Mouse (Mus musculus) hindbrain, embryonic 13.5 days (tissue): Measurements from ENCODE around the gene Srgap3. TPM values are rescaled to one million over a fixed set of nuclear protein-coding genes. Genes with fewer than 3 reads are reported as not detected.

Experiments
- ATAC-seq: fragments of 200-750 bp; cut with Nextera tagmentation; 2 replicates; pipeline ENCODE4 v1.8.0; 2017; ENCODE audit warnings: moderate TSS enrichment; ENCODE audit not compliant: low FRiP score
- H3K27ac ChIP-seq: fragments of 300-500 bp; sonication (generic); 2 replicates; pipeline ENCODE4 v1.5.1; 2015; ENCODE audit warnings: inconsistent platforms, mild to moderate bottlenecking, moderate library complexity
- H3K27me3 ChIP-seq: fragments of 300-500 bp; sonication (generic); 2 replicates; pipeline ENCODE4 v1.6.1; 2015; ENCODE audit warnings: mild to moderate bottlenecking, inconsistent platforms
- H3K36me3 ChIP-seq: fragments of 300-500 bp; sonication (generic); 2 replicates; pipeline ENCODE4 v1.6.1; 2015; ENCODE audit warnings: mild to moderate bottlenecking, inconsistent platforms
- H3K4me1 ChIP-seq: fragments of 300-500 bp; sonication (generic); replicated peaks from 2 replicates; pipeline ENCODE4 v1.6.1; 2015; ENCODE audit warnings: inconsistent platforms
- H3K4me2 ChIP-seq: fragments of 300-500 bp; sonication (generic); 2 replicates; pipeline ENCODE4 v1.6.1; 2015; ENCODE audit warnings: inconsistent platforms, mild to moderate bottlenecking, moderate library complexity
- H3K4me3 ChIP-seq: fragments of 300-500 bp; sonication (generic); 2 replicates; pipeline ENCODE4 v1.5.1; 2015; ENCODE audit warnings: mild to moderate bottlenecking, inconsistent platforms
- H3K9ac ChIP-seq: fragments of 300-500 bp; sonication (generic); 2 replicates; pipeline ENCODE4 v1.6.1; 2015; ENCODE audit warnings: mild to moderate bottlenecking, inconsistent platforms
- H3K9me3 ChIP-seq: fragments of 300-500 bp; sonication (generic); 2 replicates; pipeline ENCODE4 v1.6.1; 2016; ENCODE audit warnings: inconsistent platforms
- WGBS: fragments of 180-500 bp; shearing (Covaris S2); methylation state at CpG from one replicate; pipeline ENCODE4 v1.1.7; 2015; 5-methylcytosine and 5-hydroxymethylcytosine counted together
- polyA plus RNA-seq: library from polyadenylated mRNA; unstranded; fragments of >200 nt; fragmentation: Nextera tagmentation; extraction: Ambion mirVana; gene quantifications from 2 replicates; pipeline ENCODE4 v1.2.1, GENCODE M21; 2015

Gene Srgap3
- polyA plus RNA-seq, 1 experiment from 2014 or later, result 37.5 TPM

DNA sequence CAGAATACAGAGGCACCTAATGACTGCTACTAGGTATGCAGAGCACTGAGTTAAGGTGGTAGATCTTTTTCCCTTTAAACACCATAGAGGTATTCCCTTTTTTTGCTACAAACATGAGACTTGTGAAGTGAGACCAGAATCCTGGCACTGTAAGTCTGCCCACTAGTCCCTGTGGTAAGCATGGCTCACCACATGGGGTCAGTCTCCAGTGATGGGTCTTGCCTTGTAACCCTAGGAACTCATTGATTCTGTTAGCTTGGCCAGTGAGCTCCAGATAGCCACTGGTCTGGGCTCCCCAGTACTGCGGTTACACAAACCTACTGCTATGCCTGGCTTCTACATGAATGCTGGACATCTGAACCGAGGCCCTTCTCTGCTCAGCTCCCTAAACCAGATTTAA is 204.8 kb downstream of the Srgap3 start:
- Histone ChIP-seq H3K4me1 (no peaks in the 10 kb centered on the region), H3K9me3 (no peaks in the 10 kb centered on the region), H3K27ac (no peak overlapping the region), H3K4me2 (no peak overlapping the region), H3K36me3 (peaks cover 94% of the 10 kb centered on the region), H3K27me3 (no peaks in the 10 kb centered on the region), H3K9ac (no peak overlapping the region), H3K4me3 (no peak overlapping the region)
- no peak for ATAC-seq
- 73% methylated on average over 2 of the region's 2 CpGs for WGBS

DNA sequence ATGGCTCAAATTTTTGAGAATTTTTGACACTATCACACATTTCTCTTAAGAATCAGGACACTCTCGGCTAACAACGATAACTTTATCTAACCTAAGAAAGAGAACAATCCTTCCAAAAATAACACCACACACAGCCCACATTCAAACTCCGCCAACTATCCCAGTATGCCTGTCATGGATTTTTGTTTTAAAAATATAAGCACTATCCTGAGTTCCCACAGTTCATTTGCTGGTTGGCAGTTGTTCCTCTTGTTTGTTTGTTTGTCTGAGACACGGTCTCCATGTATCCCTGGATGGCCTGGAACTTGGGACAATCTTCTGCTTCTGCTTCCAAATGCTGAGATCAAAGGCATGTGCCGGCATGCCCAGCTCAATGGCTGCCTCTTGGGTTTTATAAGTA is 205.3 kb downstream of the Srgap3 start:
- Histone ChIP-seq H3K27ac (no peak overlapping the region), H3K9ac (no peak overlapping the region), H3K4me3 (no peak overlapping the region), H3K4me1 (no peaks in the 10 kb centered on the region), H3K4me2 (no peak overlapping the region), H3K9me3 (no peaks in the 10 kb centered on the region), H3K36me3 (peaks cover 93% of the 10 kb centered on the region), H3K27me3 (no peaks in the 10 kb centered on the region)
- ATAC-seq, result no peak
- WGBS, result 92% methylated on average over 5 of the region's 5 CpGs

DNA sequence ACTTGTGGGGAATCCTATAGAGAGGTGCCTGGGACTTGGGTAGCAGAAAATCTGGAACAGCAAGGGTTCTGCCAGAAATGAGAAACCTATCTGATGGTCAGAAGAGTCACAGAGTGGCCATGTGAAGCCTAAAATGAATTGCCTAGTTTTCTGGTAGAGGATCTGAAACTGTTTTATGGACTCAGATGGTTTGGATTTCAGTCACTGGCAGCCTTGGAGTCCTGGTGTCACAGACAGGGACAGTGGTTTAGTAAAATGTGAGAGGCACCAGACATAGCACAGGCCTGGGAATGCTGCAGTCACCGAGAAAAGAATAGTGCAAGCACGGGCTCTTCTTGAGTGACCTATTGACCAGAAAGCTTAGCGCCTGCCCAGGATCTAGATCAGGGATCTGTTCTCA is 207.4 kb downstream of the Srgap3 start:
- H3K27ac ChIP-seq, result no peak overlapping the region
- 96% methylated on average over 3 of the region's 3 CpGs for WGBS
- no peaks in the 10 kb centered on the region for H3K27me3 ChIP-seq

DNA sequence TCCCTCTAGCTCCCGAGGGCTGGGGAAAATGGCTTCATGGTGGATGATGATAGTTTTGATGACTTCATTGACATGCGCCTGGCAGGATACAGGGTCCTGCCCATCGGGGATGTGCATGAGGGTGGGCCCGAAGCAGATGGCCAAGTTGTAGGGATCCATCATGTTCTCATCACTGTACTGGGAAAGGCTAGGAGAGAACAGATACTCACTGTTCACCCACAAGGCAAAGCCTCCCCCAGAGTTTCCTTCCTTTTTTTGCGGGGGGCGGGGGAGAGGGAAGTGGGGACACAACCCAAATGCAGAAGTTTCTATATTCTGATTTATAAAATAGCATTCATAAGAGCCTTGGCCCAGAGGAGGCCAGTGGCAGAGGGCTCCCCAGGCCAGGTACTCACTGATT is 208.1 kb downstream of the Srgap3 start:
- Histone ChIP-seq H3K9ac (no peak overlapping the region), H3K9me3 (no peaks in the 10 kb centered on the region), H3K4me2 (no peak overlapping the region), H3K36me3 (peaks cover 91% of the 10 kb centered on the region), H3K27me3 (no peaks in the 10 kb centered on the region), H3K4me3 (no peak overlapping the region), H3K27ac (no peak overlapping the region), H3K4me1 (no peaks in the 10 kb centered on the region)
- ATAC-seq, result no peak
- WGBS, result 83% methylated on average over 6 of the region's 6 CpGs

More for the DNA sequence above, 207.4 kb downstream of the Srgap3 start:
- Histone ChIP-seq H3K4me3 (no peak overlapping the region), H3K4me1 (no peaks in the 10 kb centered on the region), H3K36me3 (peaks cover 91% of the 10 kb centered on the region), H3K4me2 (no peak overlapping the region), H3K9ac (no peak overlapping the region), H3K9me3 (no peaks in the 10 kb centered on the region)
- no peak for ATAC-seq

DNA sequence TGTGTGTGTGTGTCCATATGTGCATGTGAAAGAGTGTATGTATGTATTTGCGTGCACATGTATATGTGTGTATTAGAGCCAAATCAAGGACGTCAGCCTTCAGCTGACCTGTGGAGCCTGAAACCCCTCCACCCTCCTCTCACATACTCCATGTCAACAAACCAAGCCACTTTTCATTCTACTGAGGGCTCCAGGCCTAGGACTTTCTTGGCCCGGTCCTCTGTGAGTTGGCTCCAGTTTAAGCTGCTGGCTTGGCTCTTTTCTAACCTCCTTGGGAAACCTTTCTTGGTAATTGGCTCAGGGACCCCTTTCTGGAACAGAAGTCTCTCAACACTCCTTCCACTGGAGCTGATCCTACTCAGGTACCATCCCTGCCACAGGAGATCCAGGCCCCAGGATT is 210.6 kb downstream of the Srgap3 start:
- H3K9ac ChIP-seq, result no peak overlapping the region
- 91% methylated on average over 3 of the region's 3 CpGs for WGBS
- no peak overlapping the region for H3K4me3 ChIP-seq
- 0 out of 2 replicates have a peak overlapping the region, but pooled peaks have one; percentile 19 for H3K27ac ChIP-seq
- no peak for ATAC-seq
- H3K4me2 ChIP-seq, result no peak overlapping the region
- H3K9me3 ChIP-seq, result no peaks in the 10 kb centered on the region
- no peaks in the 10 kb centered on the region for H3K4me1 ChIP-seq
- H3K27me3 ChIP-seq, result no peaks in the 10 kb centered on the region
- H3K36me3 ChIP-seq, result peaks cover 93% of the 10 kb centered on the region

DNA sequence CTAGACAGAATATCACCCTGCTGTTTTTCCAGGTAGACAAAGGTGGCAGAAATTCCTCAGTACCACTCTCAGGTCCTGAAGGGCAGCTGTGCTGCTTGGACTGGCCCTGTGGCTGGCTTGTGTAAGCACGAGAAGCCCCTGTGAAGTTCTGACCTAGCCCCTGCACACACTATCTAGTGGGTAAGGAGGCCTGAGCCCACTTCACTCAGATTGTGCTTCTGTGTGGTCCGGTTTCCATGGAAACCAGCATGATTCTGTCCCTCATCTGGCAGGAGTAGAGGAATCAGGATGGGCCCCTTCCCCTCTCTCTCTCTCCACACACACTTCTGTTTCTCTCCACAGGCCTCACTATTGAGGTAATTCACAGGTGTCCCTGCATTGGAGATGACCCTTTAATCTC is 212.0 kb downstream of the Srgap3 start:
- Histone ChIP-seq H3K9ac (no peak overlapping the region), H3K4me1 (peaks cover 2% of the 10 kb centered on the region; the same call in 1 of the 2 replicates), H3K36me3 (peaks cover 93% of the 10 kb centered on the region), H3K27ac (no peak overlapping the region), H3K9me3 (no peaks in the 10 kb centered on the region), H3K27me3 (no peaks in the 10 kb centered on the region), H3K4me3 (no peak overlapping the region), H3K4me2 (no peak overlapping the region)
- ATAC-seq, result no peak
- 77% methylated on average over 2 of the region's 2 CpGs for whole genome bisulfite sequencing

DNA sequence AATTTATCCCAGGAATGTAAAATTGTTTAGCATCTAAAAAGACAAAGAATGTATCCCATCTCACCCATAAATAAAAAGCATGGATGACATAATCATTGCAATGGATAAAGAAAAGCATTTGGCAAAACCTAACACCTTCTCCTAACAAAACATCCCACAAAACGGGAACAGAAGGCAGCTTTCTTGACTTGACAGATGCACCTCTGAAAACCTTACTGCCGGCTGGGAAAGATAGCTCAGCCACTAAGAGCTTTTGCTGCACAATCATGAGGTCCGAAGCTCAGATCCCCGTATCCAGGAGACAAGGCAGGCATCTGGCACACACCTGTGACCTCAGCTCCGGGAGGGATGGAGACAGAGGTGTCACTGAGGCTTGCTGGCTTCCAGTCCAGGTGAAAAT is 213.1 kb downstream of the Srgap3 start:
- Histone ChIP-seq H3K27me3 (no peaks in the 10 kb centered on the region), H3K4me3 (no peak overlapping the region), H3K36me3 (peaks cover 91% of the 10 kb centered on the region), H3K27ac (no peak overlapping the region), H3K4me2 (no peak overlapping the region), H3K9ac (no peak overlapping the region), H3K9me3 (no peaks in the 10 kb centered on the region), H3K4me1 (peaks cover 13% of the 10 kb centered on the region)
- no peak for ATAC-seq
- 79% methylated on average over 5 of the region's 5 CpGs for WGBS

DNA sequence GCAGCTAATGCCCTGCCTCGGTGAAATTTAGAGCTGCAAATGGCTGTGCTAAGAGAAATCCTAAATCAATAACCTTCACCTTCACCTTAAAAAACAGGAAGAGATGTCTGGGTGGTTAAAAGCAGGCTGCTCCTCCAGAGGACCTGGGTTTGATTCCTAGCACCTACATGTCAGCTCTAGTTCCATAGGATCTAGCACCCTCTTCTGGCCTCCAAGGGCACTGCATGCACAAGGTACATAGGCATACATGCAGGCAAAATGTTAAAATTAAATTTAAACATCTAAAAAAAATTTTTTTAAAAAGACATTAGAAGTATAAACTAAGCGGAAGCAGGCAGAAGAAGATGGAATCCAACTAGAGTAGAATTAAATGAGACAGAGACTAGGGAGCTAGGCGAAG is 214.6 kb downstream of the Srgap3 start:
- no peak overlapping the region for H3K4me2 ChIP-seq
- H3K9ac ChIP-seq, result no peak overlapping the region
- H3K4me1 ChIP-seq, result peaks cover 18% of the 10 kb centered on the region
- WGBS, result 94% methylated on average over 3 of the region's 3 CpGs
- no peak for ATAC-seq
- no peaks in the 10 kb centered on the region for H3K9me3 ChIP-seq
- no peaks in the 10 kb centered on the region for H3K27me3 ChIP-seq
- peaks cover 92% of the 10 kb centered on the region for H3K36me3 ChIP-seq
- H3K27ac ChIP-seq, result no peak overlapping the region
- no peak overlapping the region for H3K4me3 ChIP-seq

DNA sequence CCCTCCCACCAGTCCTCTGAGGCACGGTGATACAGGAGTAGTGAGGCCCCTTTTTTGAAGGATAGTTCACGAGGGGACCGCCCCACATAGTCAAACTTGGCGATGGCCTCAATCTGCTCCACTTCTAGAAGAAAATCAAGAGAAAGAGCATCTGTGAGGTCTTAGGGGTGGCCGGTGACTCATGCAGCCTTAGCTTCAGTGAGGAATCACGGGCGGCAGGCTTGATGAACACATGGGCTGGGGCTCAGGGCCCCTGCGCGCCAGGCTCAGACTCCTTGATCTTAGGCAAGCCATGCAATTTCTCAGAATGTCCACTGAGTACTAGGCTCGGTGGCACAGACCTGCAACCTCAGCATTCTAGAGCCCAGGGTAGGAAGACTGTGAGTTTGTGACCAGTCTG is 215.7 kb downstream of the Srgap3 start:
- H3K27me3 ChIP-seq, result no peaks in the 10 kb centered on the region
- H3K4me3 ChIP-seq, result no peak overlapping the region
- no peak for ATAC-seq
- WGBS, result 98% methylated on average over 10 of the region's 10 CpGs
- no peak overlapping the region for H3K4me2 ChIP-seq
- no peaks in the 10 kb centered on the region for H3K9me3 ChIP-seq
- H3K27ac ChIP-seq, result no peak overlapping the region
- H3K36me3 ChIP-seq, result peaks cover 95% of the 10 kb centered on the region
- no peak overlapping the region for H3K9ac ChIP-seq
- H3K4me1 ChIP-seq, result peaks cover 18% of the 10 kb centered on the region

DNA sequence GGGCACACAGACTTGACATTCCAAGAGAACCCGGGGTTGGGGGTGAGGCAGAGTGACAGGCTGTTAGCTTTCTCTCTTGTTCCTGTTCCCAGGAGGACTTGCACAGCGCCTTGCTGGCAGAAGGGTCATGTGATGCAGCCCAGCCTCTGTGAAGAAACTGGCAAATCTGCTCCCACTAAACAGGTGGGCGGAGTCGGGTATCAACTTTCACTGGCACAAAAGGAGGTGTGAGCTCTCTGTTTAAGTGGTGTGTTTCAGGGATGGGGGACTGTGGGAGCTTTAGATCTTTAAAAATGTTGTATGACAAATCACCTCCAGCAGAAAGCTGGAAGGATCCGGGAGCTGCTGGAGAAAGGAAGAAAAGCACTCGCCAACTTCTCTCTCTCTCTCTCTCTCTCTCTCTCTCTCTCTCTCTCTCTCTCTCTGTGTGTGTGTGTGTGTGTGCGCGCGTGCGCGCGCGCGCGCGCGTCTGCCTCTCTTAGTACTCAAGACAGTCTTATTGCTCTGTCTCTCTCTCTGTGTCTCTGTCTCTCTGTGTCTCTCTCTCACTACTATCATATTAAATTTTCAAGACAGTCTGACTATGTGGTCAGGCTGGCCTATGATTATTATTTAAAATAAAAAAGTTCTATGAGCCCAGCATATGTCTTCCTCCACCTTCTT is 218.2 kb downstream of the Srgap3 start:
- Histone ChIP-seq H3K9me3 (no peaks in the 10 kb centered on the region), H3K4me3 (no peak overlapping the region), H3K4me1 (peaks cover 18% of the 10 kb centered on the region), H3K27me3 (no peaks in the 10 kb centered on the region), H3K36me3 (peaks cover 94% of the 10 kb centered on the region), H3K9ac (peak overlapping the region; percentile 31; the same call in 1 of the 2 replicates), H3K27ac (peak overlapping the region; percentile 48), H3K4me2 (0 out of 2 replicates have a peak overlapping the region, but pooled peaks have one; percentile 1)
- ATAC-seq, result peak; percentile 46; the same call in 1 of the 2 replicates
- 3% methylated on average over 17 of the region's 17 CpGs for WGBS

DNA sequence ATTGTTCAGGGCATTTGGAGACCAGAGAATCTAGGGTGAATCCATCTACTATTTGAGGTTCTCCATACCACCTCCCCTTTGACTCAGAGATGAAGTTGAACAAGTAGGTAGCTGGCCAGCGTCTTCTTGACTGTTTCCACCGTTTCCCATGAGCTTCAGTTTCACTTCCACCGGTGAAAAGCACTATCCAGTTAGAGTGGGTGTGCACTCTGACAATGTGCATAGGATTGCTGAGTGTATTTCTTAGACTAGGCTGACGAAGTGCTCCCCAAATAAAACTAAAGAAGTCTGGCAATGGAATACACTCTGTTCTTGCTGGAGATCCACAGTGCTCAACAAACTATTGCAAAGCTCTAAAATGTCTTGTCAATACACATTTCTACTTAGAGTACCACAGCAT is 221.6 kb downstream of the Srgap3 start:
- no peak overlapping the region for H3K4me2 ChIP-seq
- no peak overlapping the region for H3K9ac ChIP-seq
- H3K9me3 ChIP-seq, result no peaks in the 10 kb centered on the region
- H3K4me1 ChIP-seq, result peaks cover 22% of the 10 kb centered on the region
- WGBS, result 91% methylated on average over 4 of the region's 4 CpGs
- no peak overlapping the region for H3K27ac ChIP-seq
- ATAC-seq, result no peak
- H3K36me3 ChIP-seq, result peaks cover 85% of the 10 kb centered on the region
- no peak overlapping the region for H3K4me3 ChIP-seq
- no peaks in the 10 kb centered on the region for H3K27me3 ChIP-seq

DNA sequence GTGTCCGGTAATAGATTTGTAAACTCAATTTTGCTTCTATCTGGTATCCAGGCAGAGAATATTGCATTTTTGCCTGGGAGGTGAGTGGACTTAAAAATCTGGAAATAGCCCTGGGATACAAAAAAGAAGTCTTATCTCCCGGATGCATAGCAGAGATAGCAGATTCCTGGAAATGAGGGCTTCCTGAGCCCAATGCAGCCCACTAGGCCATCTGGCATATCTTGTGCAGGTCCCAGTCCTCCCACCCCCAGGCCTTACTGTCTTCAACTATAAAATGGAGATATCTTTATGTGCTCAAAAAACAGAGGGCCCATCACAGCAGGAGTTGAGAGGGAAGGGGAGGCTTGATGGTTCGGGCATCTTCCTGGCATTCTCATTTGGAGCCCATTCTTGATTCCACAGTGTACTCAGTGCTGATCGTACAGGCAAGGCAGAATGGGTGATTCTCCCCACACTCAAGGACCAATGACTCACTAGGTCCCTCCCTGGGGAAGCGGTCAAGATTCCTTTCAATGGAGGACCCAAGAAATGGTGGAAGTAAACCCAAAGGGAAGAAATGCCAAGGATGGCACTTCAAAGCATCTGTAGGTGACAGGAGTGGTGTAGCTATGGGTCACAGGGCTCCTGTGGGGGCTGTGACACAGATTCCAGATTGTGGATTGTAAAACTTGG is 226.5 kb downstream of the Srgap3 start:
- Histone ChIP-seq H3K36me3 (peaks cover 48% of the 10 kb centered on the region), H3K9ac (no peak overlapping the region), H3K4me2 (no peak overlapping the region), H3K9me3 (no peaks in the 10 kb centered on the region), H3K4me3 (no peak overlapping the region), H3K4me1 (peaks cover 9% of the 10 kb centered on the region), H3K27me3 (no peaks in the 10 kb centered on the region), H3K27ac (peak overlapping the region; percentile 77)
- WGBS, result 68% methylated on average over 5 of the region's 5 CpGs
- ATAC-seq, result no peak

DNA sequence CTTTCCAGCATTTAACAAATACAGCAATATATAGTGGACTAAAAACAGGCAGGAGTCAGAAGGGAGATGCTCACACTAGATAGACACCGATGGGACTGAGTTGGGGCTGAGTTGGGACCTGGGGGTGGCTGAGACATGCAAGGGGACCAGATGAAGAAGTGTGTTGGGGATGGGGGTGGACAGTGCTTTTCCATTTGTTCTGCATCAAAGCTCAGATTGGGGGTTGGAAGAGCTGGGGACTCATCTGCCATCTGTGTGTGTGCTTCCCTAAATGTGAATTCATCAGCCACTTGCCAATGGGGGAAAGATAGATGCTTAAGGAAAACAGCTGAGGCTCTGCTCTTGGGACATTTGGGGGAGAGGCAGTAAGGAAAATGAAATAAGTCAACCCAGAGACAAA is 227.1 kb downstream of the Srgap3 start:
- Histone ChIP-seq H3K4me3 (no peak overlapping the region), H3K9me3 (no peaks in the 10 kb centered on the region), H3K9ac (no peak overlapping the region), H3K4me2 (no peak overlapping the region), H3K27me3 (no peaks in the 10 kb centered on the region), H3K27ac (peak overlapping the region; percentile 77), H3K36me3 (peaks cover 43% of the 10 kb centered on the region), H3K4me1 (peaks cover 9% of the 10 kb centered on the region)
- 43% methylated on average over 1 of the region's 1 CpGs for WGBS
- peak; percentile 26; the same call in 1 of the 2 replicates for ATAC-seq
